Mouse (Mus musculus) liver, embryonic 14.5 days (tissue): ENCODE measurements around the gene Galntl6. TPM values are rescaled to one million over a fixed set of nuclear protein-coding genes. Genes with fewer than 3 reads are reported as not detected.

Source experiments
- ATAC-seq: fragments of 200-750 bp; cut with Nextera tagmentation; 2 replicates; pipeline ENCODE4 v1.8.0; 2017; ENCODE audit warnings: moderate number of reproducible peaks, mild to moderate bottlenecking, moderate library complexity; ENCODE audit not compliant: insufficient read depth
- DNase-seq, 3 experiments: peaks; one replicate each; pipeline ENCODE4 v3.0.0-alpha.2; 2012 to 2013; ENCODE audit warnings: low read depth in 3 of 3, low spot score in 3 of 3
- H3K27ac ChIP-seq: fragments of 300-500 bp; sonication (generic); 2 replicates; pipeline ENCODE4 v1.5.1; 2014; ENCODE audit warnings: moderate library complexity, mild to moderate bottlenecking, control low read depth, inconsistent platforms
- H3K27me3 ChIP-seq: fragments of 300-500 bp; sonication (generic); 2 replicates; pipeline ENCODE4 v1.6.1; 2014; ENCODE audit warnings: mild to moderate bottlenecking, low read length, moderate library complexity; ENCODE audit not compliant: control insufficient read depth, insufficient read depth
- H3K36me3 ChIP-seq: fragments of 300-500 bp; sonication (generic); replicated peaks from 2 replicates; pipeline ENCODE4 v1.6.1; 2014; ENCODE audit warnings: low read depth; ENCODE audit not compliant: control insufficient read depth, insufficient read depth
- H3K4me1 ChIP-seq, 2 experiments: fragments of 200-500 bp in 1 of 2; fragments of 300-500 bp in 1 of 2; sonication (generic) in 1 of 2; replicated peaks; 2 replicates each; pipeline ENCODE4 v1.6.1; 2012 to 2014; ENCODE audit warnings: antibody characterized with exemption in 1 of 2, inconsistent platforms in 1 of 2, low read length in 1 of 2; ENCODE audit not compliant: control insufficient read depth in 2 of 2, insufficient read depth in 2 of 2
- H3K4me2 ChIP-seq: fragments of 300-500 bp; sonication (generic); 2 replicates; pipeline ENCODE4 v1.6.1; 2014; ENCODE audit warnings: low read depth, mild to moderate bottlenecking, control low read depth, moderate library complexity
- H3K4me3 ChIP-seq, 2 experiments: fragments of 200-500 bp in 1 of 2; fragments of 300-500 bp in 1 of 2; sonication (generic) in 1 of 2; 2 replicates each; pipeline ENCODE4 v1.5.1; 2012 to 2014; ENCODE audit warnings: low read depth in 2 of 2, low read length in 2 of 2, mild to moderate bottlenecking in 2 of 2, control low read depth in 1 of 2, inconsistent platforms in 1 of 2, moderate library complexity in 1 of 2; ENCODE audit not compliant: insufficient read depth in 1 of 2
- H3K9ac ChIP-seq: fragments of 300-500 bp; sonication (generic); replicated peaks from 2 replicates; pipeline ENCODE4 v1.6.1; 2014; ENCODE audit warnings: mild to moderate bottlenecking, control low read depth, moderate library complexity
- H3K9me3 ChIP-seq: fragments of 300-500 bp; sonication (generic); 2 replicates; pipeline ENCODE4 v1.6.1; 2016; ENCODE audit warnings: low read length, mixed read lengths; ENCODE audit not compliant: control insufficient read depth
- CTCF ChIP-seq: IDR thresholded peaks from 2 replicates; pipeline ENCODE4 v1.5.1; 2016; ENCODE audit warnings: antibody characterized with exemption, low read depth, control low read depth
- EP300 ChIP-seq: IDR thresholded peaks from 2 replicates; pipeline ENCODE4 v1.6.1; 2016; ENCODE audit warnings: antibody characterized with exemption, low read depth
- WGBS: fragments of 180-500 bp; shearing (Covaris S2); extraction: QIAGEN DNeasy Blood & Tissue Kit; methylation state at CpG from one replicate; pipeline ENCODE4 v1.1.7; 2014; ENCODE audit not compliant: insufficient replicate concordance; 5-methylcytosine and 5-hydroxymethylcytosine counted together
- polyA plus RNA-seq, 2 experiments: library from polyadenylated mRNA; depleted of rRNA in 1 of 2; stranded (reverse) in 1 of 2; unstranded in 1 of 2; fragments of >200 nt; fragmentation: Nextera tagmentation in 1 of 2; extraction: Ambion mirVana in 1 of 2; gene quantifications; 2 replicates each; pipeline versions ENCODE4 v1.2.1 to v1.2.3; 2012 to 2014

Galntl6 gene
- polyA plus RNA-seq, 2 experiments: not detected

- Histone ChIP-seq H3K27ac (no peak overlapping the region), H3K4me1 (no peaks in the 10 kb centered on the region), H3K36me3 (no peaks in the 10 kb centered on the region), H3K27me3 (no peaks in the 10 kb centered on the region), H3K9me3 (no peaks in the 10 kb centered on the region), H3K4me2 (no peak overlapping the region), H3K9ac (no peak overlapping the region), H3K4me3 (no peak overlapping the region)
- TF ChIP-seq EP300 (no peak), CTCF (no peak)
- DNase-seq: no peak
- WGBS: 68% methylated on average over 3 of the region's 3 CpGs
- ATAC-seq: no peak
Measured at GRCm38 (mm10) chr8:58737963-58738362, 174.5 kb downstream of the Galntl6 start.

- Histone ChIP-seq H3K9me3 (no peaks in the 10 kb centered on the region), H3K36me3 (no peaks in the 10 kb centered on the region), H3K27ac (no peak overlapping the region), H3K27me3 (no peaks in the 10 kb centered on the region), H3K9ac (no peak overlapping the region), H3K4me1 (no peaks in the 10 kb centered on the region), H3K4me3 (no peak overlapping the region), H3K4me2 (no peak overlapping the region)
- no peak for DNase-seq
- TF ChIP-seq EP300 (no peak), CTCF (no peak)
- no peak for ATAC-seq
- 56% methylated on average over 3 of the region's 3 CpGs for WGBS
Measured at GRCm38 (mm10) chr8:58691761-58692160, 220.7 kb downstream of the Galntl6 start.

DNA sequence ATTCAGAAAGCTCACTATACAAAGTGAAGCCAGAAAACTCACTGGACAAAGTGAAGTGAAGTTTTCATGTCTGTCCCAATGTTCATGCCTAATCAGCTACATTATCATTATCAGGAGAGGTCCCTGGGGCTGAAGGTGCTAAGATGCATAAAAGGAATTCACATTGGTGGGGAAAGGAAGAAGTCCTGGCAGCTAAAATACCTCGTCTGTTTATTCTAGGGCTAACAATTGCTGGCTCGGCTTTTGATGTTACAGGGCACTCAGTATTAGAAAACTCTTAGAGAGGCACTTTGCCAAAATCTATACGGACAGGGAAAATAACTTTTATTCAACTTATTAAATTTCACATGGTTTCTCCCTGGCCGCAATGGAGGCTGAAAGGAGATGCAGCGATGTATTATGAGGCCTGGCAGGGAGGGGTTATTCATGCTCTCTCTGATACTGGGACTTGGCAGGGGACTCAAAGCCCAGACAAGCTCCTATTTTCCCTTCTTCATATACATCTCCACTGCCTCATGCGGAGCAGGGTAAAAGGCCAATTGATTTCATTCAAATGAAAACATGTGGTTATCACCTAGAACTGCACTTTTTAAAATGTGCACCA is 234.5 kb downstream of the Galntl6 start:
- H3K36me3 ChIP-seq: no peaks in the 10 kb centered on the region
- no peaks in the 10 kb centered on the region for H3K9me3 ChIP-seq
- no peaks in the 10 kb centered on the region for H3K27me3 ChIP-seq
- WGBS: 53% methylated on average over 6 of the region's 6 CpGs
- no peak overlapping the region for H3K27ac ChIP-seq
- no peak for ATAC-seq
- no peak for TF ChIP-seq EP300
- no peak for TF ChIP-seq CTCF
- no peaks in the 10 kb centered on the region for H3K4me1 ChIP-seq
- H3K4me3 ChIP-seq: no peak overlapping the region
- no peak for DNase-seq
- H3K9ac ChIP-seq: no peak overlapping the region
- no peak overlapping the region for H3K4me2 ChIP-seq

DNA sequence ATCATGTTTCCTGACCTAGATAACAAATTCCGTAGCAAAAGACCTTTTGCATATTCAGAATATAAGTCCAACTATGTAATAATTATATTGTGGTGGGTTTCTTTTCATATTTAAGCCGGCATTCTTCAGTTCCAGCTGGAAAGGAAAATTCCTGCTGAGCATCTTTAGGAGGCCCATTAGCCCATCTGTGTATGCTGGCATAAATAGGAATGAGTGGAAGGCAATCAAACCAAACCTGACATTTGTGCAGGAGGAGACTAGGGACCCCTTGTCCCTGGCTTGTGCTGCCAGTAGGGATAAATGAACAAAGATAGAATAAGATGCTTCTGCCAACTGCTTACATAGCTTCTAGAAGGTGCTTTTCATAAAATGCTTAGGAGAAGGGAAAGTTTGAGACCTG is 243.4 kb downstream of the Galntl6 start:
- Histone ChIP-seq H3K9me3 (no peaks in the 10 kb centered on the region), H3K4me1 (no peaks in the 10 kb centered on the region), H3K36me3 (no peaks in the 10 kb centered on the region), H3K9ac (no peak overlapping the region), H3K4me3 (no peak overlapping the region), H3K4me2 (no peak overlapping the region), H3K27ac (no peak overlapping the region), H3K27me3 (no peaks in the 10 kb centered on the region)
- no peak for DNase-seq
- no peak for ATAC-seq
- no peak for TF ChIP-seq EP300
- no peak for TF ChIP-seq CTCF
- WGBS: 51% methylated on average over 2 of the region's 2 CpGs

GRCm38 (mm10) chr8:58660019-58660418 is 252.4 kb downstream of the Galntl6 start:
- no peaks in the 10 kb centered on the region for H3K36me3 ChIP-seq
- DNase-seq (no peak), ATAC-seq (no peak)
- no peaks in the 10 kb centered on the region for H3K9me3 ChIP-seq
- no peak overlapping the region for H3K4me3 ChIP-seq
- no peaks in the 10 kb centered on the region for H3K27me3 ChIP-seq
- no peak overlapping the region for H3K27ac ChIP-seq
- no peak overlapping the region for H3K4me2 ChIP-seq
- H3K9ac ChIP-seq: no peak overlapping the region
- no peak for TF ChIP-seq CTCF
- TF ChIP-seq EP300: no peak
- no peaks in the 10 kb centered on the region for H3K4me1 ChIP-seq
